Mouse (Mus musculus): Measurements from ENCODE around the gene Tpst2.

Tpst2 gene

GRCm38 (mm10) chr5:112256457-112256856 lies 20.0 kb upstream of the Tpst2 start:
- DNase-seq: peak; percentile 42

GRCm38 (mm10) chr5:112257896-112258295 lies 18.6 kb upstream of the Tpst2 start:
- DNase-seq: no peak

GRCm38 (mm10) chr5:112259862-112260650 lies 16.4 kb upstream of the Tpst2 start:
- no peak for DNase-seq

GRCm38 (mm10) chr5:112260818-112261217 lies 15.7 kb upstream of the Tpst2 start:
- no peak for DNase-seq

- DNase-seq: no peak
Measured at GRCm38 (mm10) chr5:112264099-112264498, 12.4 kb upstream of the Tpst2 start.

- DNase-seq: no peak
Measured at GRCm38 (mm10) chr5:112265110-112265509, 11.4 kb upstream of the Tpst2 start.

GRCm38 (mm10) chr5:112265515-112265914 lies 11.0 kb upstream of the Tpst2 start:
- no peak for DNase-seq

GRCm38 (mm10) chr5:112266011-112266777 lies 10.3 kb upstream of the Tpst2 start:
- DNase-seq: no peak

GRCm38 (mm10) chr5:112270764-112271541 lies 5.5 kb upstream of the Tpst2 start:
- no peak for DNase-seq

GRCm38 (mm10) chr5:112272934-112273333 lies 3.6 kb upstream of the Tpst2 start:
- no peak for DNase-seq

- no peak for DNase-seq
Measured at GRCm38 (mm10) chr5:112273746-112274463, 2.6 kb upstream of the Tpst2 start.

GRCm38 (mm10) chr5:112275021-112275804 lies 1.3 kb upstream of the Tpst2 start:
- DNase-seq: no peak

GRCm38 (mm10) chr5:112276907-112277348 lies 437 bp downstream of the Tpst2 start:
- DNase-seq: no peak

GRCm38 (mm10) chr5:112277906-112278470 lies 1.5 kb downstream of the Tpst2 start:
- DNase-seq: no peak

GRCm38 (mm10) chr5:112279181-112280021 lies 2.9 kb downstream of the Tpst2 start:
- DNase-seq: no peak

GRCm38 (mm10) chr5:112280151-112280550 lies 3.7 kb downstream of the Tpst2 start:
- DNase-seq: no peak

GRCm38 (mm10) chr5:112280863-112281660 lies 4.6 kb downstream of the Tpst2 start:
- DNase-seq: no peak

GRCm38 (mm10) chr5:112281676-112282075 lies 5.2 kb downstream of the Tpst2 start:
- no peak for DNase-seq

GRCm38 (mm10) chr5:112282123-112282779 lies 5.8 kb downstream of the Tpst2 start:
- no peak for DNase-seq

All from cerebellum, adult 8-10 months (tissue).